8 mouse cellular contexts compared by ENCODE assay signal in the genomic region with DNA sequence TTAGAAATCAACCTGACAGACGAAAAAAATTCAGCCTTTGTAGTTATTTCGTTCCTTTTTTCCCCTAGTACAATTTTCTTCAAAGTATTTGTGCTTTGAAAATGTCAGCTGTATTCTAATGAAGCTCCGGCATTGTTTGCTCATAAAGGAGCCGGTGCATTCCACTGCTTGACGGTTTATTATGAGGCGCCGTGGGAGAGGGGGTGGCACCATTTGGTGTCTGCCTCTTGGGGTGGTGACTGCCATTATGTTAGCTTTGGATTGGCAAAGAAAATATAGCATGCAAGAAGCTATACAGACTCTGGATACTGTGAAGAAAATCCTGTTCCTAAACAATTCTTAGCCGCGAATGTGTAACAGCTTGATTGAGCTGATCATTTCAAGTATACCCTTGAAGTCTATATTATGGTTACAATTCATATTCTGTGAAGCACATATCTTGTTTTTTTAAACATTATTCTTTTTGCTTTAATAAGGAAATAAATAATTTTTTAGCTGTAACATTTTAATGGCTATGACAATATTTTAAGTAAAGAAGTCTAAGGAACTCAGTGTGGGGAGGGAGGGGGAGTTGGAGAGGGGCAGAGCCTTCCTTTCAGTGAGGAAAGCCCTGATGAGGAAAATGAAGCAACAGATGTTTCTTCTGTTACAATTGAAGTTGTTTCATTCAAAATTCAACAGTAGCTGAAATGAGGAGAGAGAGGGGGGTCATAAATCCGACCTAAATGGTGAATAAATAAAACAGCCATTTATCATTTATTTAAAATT.
DNase-seq lines count a peak whose midpoint lies in the region; ATAC-seq and TF ChIP-seq lines count a peak whose summit lies in the region.

No protein-coding gene starts in this region.

- WGBS in forebrain, embryonic 15.5 days = under 1% methylated on average over 10 of the region's 10 CpGs
- WGBS in kidney, embryonic 14.5 days = 5% methylated on average over 10 of the region's 10 CpGs
- WGBS in liver, embryonic 14.5 days (ENCODE audit: insufficient replicate concordance) = 6% methylated on average over 10 of the region's 10 CpGs

- peak overlapping the region; percentile 41 for H3K9ac ChIP-seq in forebrain, embryonic 15.5 days (replicated peaks)
- peak overlapping the region; percentile 47; the same call in 1 of the 2 replicates for H3K9ac ChIP-seq in kidney, embryonic 14.5 days (ENCODE audit: low read depth, low read length)
- peak overlapping the region; percentile 75 for H3K9ac ChIP-seq in liver, embryonic 14.5 days (replicated peaks)

- H3K27me3 ChIP-seq in forebrain, embryonic 15.5 days = no peaks in the 10 kb centered on the region
- H3K27me3 ChIP-seq in kidney, embryonic 14.5 days (ENCODE audit: control insufficient read depth, insufficient read depth, low read length) = no peaks in the 10 kb centered on the region
- no peaks in the 10 kb centered on the region for H3K27me3 ChIP-seq in liver, embryonic 14.5 days (ENCODE audit: control insufficient read depth, insufficient read depth, low read length)

- ATAC-seq in forebrain, embryonic 15.5 days (replicated peaks) = peak; percentile 89
- ATAC-seq in kidney, embryonic 14.5 days (ENCODE audit: low FRiP score, low TSS enrichment) = 0 out of 2 replicates have a peak, but pooled peaks have one; percentile 41
- ATAC-seq in liver, embryonic 14.5 days (ENCODE audit: insufficient read depth) = peak; percentile 39; the same call in 1 of the 2 replicates

- H3K27ac ChIP-seq in brown adipose tissue, adult 24 weeks (replicated peaks; ENCODE audit: low read depth, low read length) = no peak overlapping the region
- H3K27ac ChIP-seq in forebrain, embryonic 15.5 days (replicated peaks) = peak overlapping the region; percentile 64
- no peak overlapping the region for H3K27ac ChIP-seq in kidney, embryonic 14.5 days (ENCODE audit: low read depth, low read length)
- peak overlapping the region; percentile 68 for H3K27ac ChIP-seq in liver, embryonic 14.5 days

- peak overlapping the region; percentile 45 for H3K4me2 ChIP-seq in forebrain, embryonic 15.5 days (replicated peaks)
- H3K4me2 ChIP-seq in kidney, embryonic 14.5 days (replicated peaks; ENCODE audit: low read depth, low read length) = peak overlapping the region; percentile 62
- peak overlapping the region; percentile 77 for H3K4me2 ChIP-seq in liver, embryonic 14.5 days (ENCODE audit: low read depth)

- no peaks in the 10 kb centered on the region for H3K4me1 ChIP-seq in brown adipose tissue, adult 24 weeks (ENCODE audit: control insufficient read depth, insufficient read depth, insufficient read length, low read length)
- H3K4me1 ChIP-seq in forebrain, embryonic 15.5 days = peaks cover 15% of the 10 kb centered on the region
- H3K4me1 ChIP-seq in kidney, embryonic 14.5 days (ENCODE audit: control insufficient read depth, insufficient read depth, low read length) = no peaks in the 10 kb centered on the region
- peaks cover 19 to 32% of the 10 kb centered on the region in 2 experiments for H3K4me1 ChIP-seq in liver, embryonic 14.5 days (replicated peaks; ENCODE audit: control insufficient read depth in 2 of 2, insufficient read depth in 2 of 2, low read length in 1 of 2)

- DNase-seq in kidney, adult 11 months = peak; percentile 4
- no peak for DNase-seq in kidney, adult 9 months
- peak; percentile 46 to 58 (median 54) for DNase-seq in liver, embryonic 14.5 days (ENCODE audit: low read depth in 3 of 3, low spot score in 3 of 3)
- DNase-seq in right cerebral cortex, adult 2 months (ENCODE audit: low spot score in 2 of 2) = peak; percentile 33 to 52
- no peak for DNase-seq in yolk sac, embryonic 10.5 days (ENCODE audit: low spot score)

- TF ChIP-seq EP300 in liver, embryonic 14.5 days (IDR thresholded peaks at IDR 0.05; ENCODE audit: low read depth) = no peak

- H3K9me3 ChIP-seq in forebrain, embryonic 15.5 days = no peaks in the 10 kb centered on the region
- H3K9me3 ChIP-seq in kidney, embryonic 14.5 days (ENCODE audit: control insufficient read depth, low read length) = no peaks in the 10 kb centered on the region
- H3K9me3 ChIP-seq in liver, embryonic 14.5 days (ENCODE audit: control insufficient read depth, low read length) = no peaks in the 10 kb centered on the region

- no peak for TF ChIP-seq CTCF in liver, embryonic 14.5 days (IDR thresholded peaks at IDR 0.05; ENCODE audit: low read depth)

- peak overlapping the region; percentile 23; the same call in 1 of the 2 replicates for H3K4me3 ChIP-seq in brown adipose tissue, adult 24 weeks (ENCODE audit: insufficient read depth, low read depth, low read length)
- peak overlapping the region; percentile 53 for H3K4me3 ChIP-seq in forebrain, embryonic 15.5 days
- H3K4me3 ChIP-seq in kidney, embryonic 14.5 days (ENCODE audit: low read length) = peak overlapping the region; percentile 55
- peak overlapping the region; percentile 78 to 93 for H3K4me3 ChIP-seq in liver, embryonic 14.5 days (ENCODE audit: insufficient read depth in 1 of 2, low read depth in 2 of 2, low read length in 2 of 2)

- no peaks in the 10 kb centered on the region for H3K36me3 ChIP-seq in forebrain, embryonic 15.5 days
- H3K36me3 ChIP-seq in kidney, embryonic 14.5 days (ENCODE audit: control insufficient read depth, insufficient read depth, low read length) = no peaks in the 10 kb centered on the region
- peaks cover 11% of the 10 kb centered on the region for H3K36me3 ChIP-seq in liver, embryonic 14.5 days (replicated peaks; ENCODE audit: control insufficient read depth, insufficient read depth, low read depth)

Comparison
In these comparisons a context has a peak if more than half of its experiments do, and no peak if none do; other contexts are left out.
1. DNase-seq: peak in kidney, adult 11 months (single experiment), liver, embryonic 14.5 days (3 of 3) and right cerebral cortex, adult 2 months (2 of 2); none in kidney, adult 9 months (single experiment) and yolk sac, embryonic 10.5 days (single experiment).
2. H3K27ac ChIP-seq: peak in forebrain, embryonic 15.5 days (single experiment) and liver, embryonic 14.5 days (single experiment); none in brown adipose tissue, adult 24 weeks (single experiment) and kidney, embryonic 14.5 days (single experiment).
3. H3K4me3 ChIP-seq: peak in every context shown above with its lines; median percentile 86 in liver, embryonic 14.5 days; 55 in kidney, embryonic 14.5 days; 53 in forebrain, embryonic 15.5 days; 23 in brown adipose tissue, adult 24 weeks.
4. ATAC-seq: peak in every context shown above with its lines; median percentile 89 in forebrain, embryonic 15.5 days; 41 in kidney, embryonic 14.5 days; 39 in liver, embryonic 14.5 days.
5. Peak in every context shown above with its lines, with median percentiles within 50 percentile points of each other: H3K4me2 ChIP-seq and H3K9ac ChIP-seq.